Mouse (Mus musculus): Measurements from ENCODE around the gene Cutc. TPM values are rescaled to one million over a fixed set of nuclear protein-coding genes. Genes with fewer than 3 reads are reported as not detected.

Gene Cutc
- polyA plus RNA-seq, 1 experiment from 2014 or later = 16.3 TPM

DNA sequence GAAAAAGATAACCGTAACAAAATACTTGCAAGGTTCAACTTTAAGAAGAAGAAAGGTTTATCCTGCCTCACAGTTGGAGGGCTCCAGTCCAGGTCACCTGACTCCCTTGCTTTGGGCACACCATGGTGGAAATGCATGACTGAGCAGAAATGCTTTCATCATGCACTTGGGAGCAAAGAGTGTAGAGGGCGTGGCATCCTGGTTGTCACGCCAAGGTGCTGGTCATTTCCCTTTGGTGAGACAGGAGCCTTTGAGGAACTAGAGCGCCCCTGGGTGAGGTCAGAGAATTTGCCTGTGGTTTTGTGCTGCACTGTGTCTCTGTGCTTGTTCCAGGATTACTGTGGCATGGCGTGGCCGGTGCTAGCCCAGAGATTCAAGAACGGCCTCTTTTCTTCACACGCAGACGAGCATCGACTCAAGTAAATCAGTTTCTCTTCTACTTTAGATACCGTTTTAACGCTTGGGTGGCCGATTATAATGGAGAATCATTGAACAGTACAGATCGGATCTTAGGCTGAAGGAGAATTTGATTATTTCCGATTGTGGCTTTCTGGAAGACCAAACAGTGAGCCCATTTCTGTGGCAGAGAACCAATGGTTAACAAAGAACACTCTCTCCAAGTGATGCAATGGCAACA, 26.2 kb upstream of the Cutc start:
- DNase-seq (ENCODE audit: extremely low spot score, low spot score) = no peak
- Histone ChIP-seq H3K9me3 (no peaks in the 10 kb centered on the region), H3K4me1 (peaks cover 30% of the 10 kb centered on the region), H3K27ac (no peak overlapping the region), H3K4me3 (no peak overlapping the region), H3K27me3 (ENCODE audit: poor library complexity, severe bottlenecking) (no peaks in the 10 kb centered on the region), H3K36me3 (replicated peaks) (peaks cover 73% of the 10 kb centered on the region)
- 81% methylated on average over 15 of the region's 15 CpGs for WGBS

DNA sequence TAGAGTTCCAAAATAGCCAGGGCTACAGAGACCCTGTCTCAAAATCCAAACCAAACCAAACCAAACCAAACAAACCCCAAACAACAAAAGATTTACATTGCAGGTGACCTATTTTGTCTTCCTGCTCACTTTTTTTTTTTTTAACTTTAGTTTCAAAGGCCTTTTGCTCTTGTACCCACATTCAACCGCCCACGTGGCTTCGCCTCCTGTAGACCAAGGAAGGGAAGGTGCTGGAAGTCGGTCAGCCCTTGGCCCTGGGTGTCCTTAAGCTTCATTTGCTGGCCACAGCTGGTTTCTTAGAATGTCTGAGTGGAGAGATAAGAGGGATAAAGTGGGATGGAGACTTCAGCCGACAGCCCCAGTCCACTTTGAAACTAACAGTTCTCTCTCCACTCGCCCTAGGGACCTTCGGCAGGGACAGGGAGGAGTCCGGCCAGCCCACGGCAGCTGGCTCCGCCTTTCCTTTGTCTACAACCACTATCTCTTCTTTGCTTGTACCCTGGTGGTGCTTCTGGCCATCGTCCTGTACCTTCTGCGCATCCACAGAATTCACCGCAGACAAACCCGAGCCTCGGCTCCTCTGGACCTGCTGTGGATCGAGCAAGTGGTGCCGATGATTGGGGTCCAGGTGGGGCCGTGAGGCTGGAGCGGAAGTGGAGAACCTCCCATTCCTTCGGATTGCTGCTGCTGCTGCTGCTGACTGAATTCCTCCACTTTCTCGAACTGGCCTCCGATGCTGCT, 23.3 kb upstream of the Cutc start:
- H3K4me1 ChIP-seq = peaks cover 23% of the 10 kb centered on the region
- H3K9me3 ChIP-seq = no peaks in the 10 kb centered on the region
- peak overlapping the region; percentile 43 for H3K4me3 ChIP-seq
- peak overlapping the region; percentile 82 for H3K27ac ChIP-seq
- H3K36me3 ChIP-seq (replicated peaks) = peaks cover 59% of the 10 kb centered on the region
- peak; percentile 26 for DNase-seq (ENCODE audit: extremely low spot score, low spot score)
- H3K27me3 ChIP-seq (ENCODE audit: poor library complexity, severe bottlenecking) = no peaks in the 10 kb centered on the region
- 41% methylated on average over 22 of the region's 22 CpGs for WGBS

DNA sequence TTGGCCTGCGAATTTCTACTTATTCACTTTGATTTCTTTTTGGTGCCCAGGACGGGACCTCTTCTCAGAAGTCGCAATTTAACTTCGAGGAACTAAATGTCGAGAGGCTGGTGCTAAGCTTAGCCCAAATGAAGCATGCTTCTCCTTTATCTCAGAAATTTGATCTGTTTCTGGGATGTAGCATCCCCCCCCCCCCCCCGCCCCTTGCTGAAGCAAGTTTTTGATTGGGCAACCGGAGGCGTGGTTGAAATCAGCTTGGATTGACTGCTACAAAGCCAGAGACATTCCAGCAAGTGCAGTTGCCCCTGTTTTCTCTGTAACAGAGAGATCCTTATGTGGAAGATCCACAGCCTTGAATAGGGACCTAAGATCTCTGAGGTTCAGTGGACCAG, 22.8 kb upstream of the Cutc start:
- Histone ChIP-seq H3K9me3 (no peaks in the 10 kb centered on the region), H3K4me3 (peak overlapping the region; percentile 43), H3K4me1 (peaks cover 23% of the 10 kb centered on the region), H3K27ac (peak overlapping the region; percentile 82), H3K36me3 (replicated peaks) (peaks cover 58% of the 10 kb centered on the region), H3K27me3 (ENCODE audit: poor library complexity, severe bottlenecking) (no peaks in the 10 kb centered on the region)
- 28% methylated on average over 8 of the region's 8 CpGs for WGBS
- DNase-seq (ENCODE audit: extremely low spot score, low spot score) = peak; percentile 24

DNA sequence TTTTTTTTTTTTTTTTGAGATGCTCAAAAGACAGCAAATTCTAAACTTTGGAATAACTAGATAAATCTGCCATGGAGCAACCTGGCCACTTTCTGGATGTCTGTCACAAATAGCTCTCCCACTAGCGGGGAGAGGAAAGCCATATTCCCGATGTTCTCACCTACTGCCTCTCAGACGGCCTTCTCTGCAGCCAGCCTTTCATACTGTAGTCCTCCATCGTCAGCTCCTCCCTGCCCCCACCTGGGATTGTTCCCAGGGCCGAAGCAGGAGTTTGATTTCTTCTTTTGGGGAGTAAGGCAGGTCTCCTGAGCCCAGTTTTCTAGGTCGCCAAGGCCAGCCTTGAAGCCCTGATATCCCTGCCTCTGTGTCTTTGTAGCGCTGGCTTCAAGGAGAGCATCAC, 21.6 kb upstream of the Cutc start:
- no peak overlapping the region for H3K27ac ChIP-seq
- H3K4me1 ChIP-seq = peaks cover 23% of the 10 kb centered on the region
- H3K4me3 ChIP-seq = no peak overlapping the region
- no peaks in the 10 kb centered on the region for H3K27me3 ChIP-seq (ENCODE audit: poor library complexity, severe bottlenecking)
- 72% methylated on average over 7 of the region's 7 CpGs for WGBS
- peaks cover 57% of the 10 kb centered on the region for H3K36me3 ChIP-seq (replicated peaks)
- no peak for DNase-seq (ENCODE audit: extremely low spot score, low spot score)
- H3K9me3 ChIP-seq = no peaks in the 10 kb centered on the region

DNA sequence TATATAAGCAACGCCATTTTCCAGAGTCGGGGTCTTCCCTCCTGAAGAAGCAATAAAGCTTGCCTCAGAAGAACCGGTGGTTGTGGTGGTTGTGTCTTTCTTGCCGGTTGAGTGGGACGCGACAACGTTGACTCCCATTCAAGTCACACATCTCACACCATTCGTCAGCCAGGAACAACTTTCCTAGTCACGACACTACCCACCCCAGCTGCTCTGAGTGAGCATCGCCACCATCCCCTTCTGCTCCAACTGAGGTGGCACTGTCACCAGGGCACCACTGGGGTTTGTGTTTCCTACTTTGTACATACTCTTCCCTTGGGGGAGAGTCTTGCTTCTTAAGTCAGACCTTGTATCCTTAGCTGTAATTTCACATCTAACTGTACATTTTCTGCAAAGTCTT, 14.4 kb upstream of the Cutc start:
- WGBS = 94% methylated on average over 10 of the region's 10 CpGs
- no peaks in the 10 kb centered on the region for H3K4me1 ChIP-seq
- no peak for DNase-seq (ENCODE audit: extremely low spot score, low spot score)
- peaks cover 95% of the 10 kb centered on the region for H3K36me3 ChIP-seq (replicated peaks)
- no peaks in the 10 kb centered on the region for H3K27me3 ChIP-seq (ENCODE audit: poor library complexity, severe bottlenecking)
- H3K27ac ChIP-seq = no peak overlapping the region
- no peak overlapping the region for H3K4me3 ChIP-seq
- H3K9me3 ChIP-seq = no peaks in the 10 kb centered on the region

DNA sequence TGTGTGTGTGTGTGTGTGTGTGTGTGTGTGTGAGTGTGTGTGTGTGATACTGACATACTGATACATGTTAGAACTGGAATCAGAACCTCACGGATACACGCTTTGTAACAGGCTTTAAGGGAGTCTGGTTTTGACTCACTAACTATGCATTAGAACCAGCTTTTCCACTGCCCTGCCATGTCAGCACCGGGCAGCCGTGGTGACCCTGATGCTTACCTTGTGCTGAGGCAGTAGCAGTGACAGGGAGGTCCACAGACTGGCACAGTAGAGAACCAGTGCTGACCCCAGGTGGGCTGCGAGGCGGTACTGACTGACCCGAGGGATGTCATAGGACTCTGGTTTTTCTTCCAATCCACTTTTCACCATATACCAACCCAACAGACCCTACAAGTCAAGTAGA, 9.4 kb upstream of the Cutc start:
- H3K36me3 ChIP-seq (replicated peaks) = peaks cover 99% of the 10 kb centered on the region
- no peak overlapping the region for H3K4me3 ChIP-seq

DNA sequence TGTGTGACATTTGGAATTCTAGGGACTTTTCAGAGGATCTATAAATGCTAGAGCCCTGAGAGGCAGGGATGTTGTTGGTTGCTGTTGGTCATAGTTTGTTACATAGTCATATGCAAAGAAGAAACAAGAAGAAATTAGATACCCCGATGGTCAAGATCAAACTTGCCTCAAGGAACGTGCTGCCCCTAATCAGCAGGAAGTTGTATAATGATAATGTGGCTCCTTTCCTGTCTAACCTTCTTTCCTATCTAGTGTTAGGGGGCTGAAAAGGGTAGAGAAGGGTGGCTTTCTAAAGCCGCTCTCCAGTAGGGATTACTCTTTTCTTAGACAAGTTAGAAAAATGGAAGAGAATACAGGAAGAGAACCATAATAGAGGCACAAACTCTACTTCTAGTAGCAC, 7.1 kb upstream of the Cutc start:
- H3K27ac ChIP-seq = no peak overlapping the region
- no peak for DNase-seq (ENCODE audit: extremely low spot score, low spot score)
- H3K4me3 ChIP-seq = no peak overlapping the region
- no peaks in the 10 kb centered on the region for H3K27me3 ChIP-seq (ENCODE audit: poor library complexity, severe bottlenecking)
- 94% methylated on average over 3 of the region's 3 CpGs for WGBS
- H3K36me3 ChIP-seq (replicated peaks) = peaks cover 97% of the 10 kb centered on the region
- no peaks in the 10 kb centered on the region for H3K4me1 ChIP-seq
- H3K9me3 ChIP-seq = no peaks in the 10 kb centered on the region

More for the DNA sequence above, 9.4 kb upstream of the Cutc start:
- Histone ChIP-seq H3K4me1 (no peaks in the 10 kb centered on the region), H3K27ac (no peak overlapping the region), H3K9me3 (no peaks in the 10 kb centered on the region), H3K27me3 (ENCODE audit: poor library complexity, severe bottlenecking) (no peaks in the 10 kb centered on the region)
- WGBS = 94% methylated on average over 7 of the region's 7 CpGs
- DNase-seq (ENCODE audit: extremely low spot score, low spot score) = no peak

DNA sequence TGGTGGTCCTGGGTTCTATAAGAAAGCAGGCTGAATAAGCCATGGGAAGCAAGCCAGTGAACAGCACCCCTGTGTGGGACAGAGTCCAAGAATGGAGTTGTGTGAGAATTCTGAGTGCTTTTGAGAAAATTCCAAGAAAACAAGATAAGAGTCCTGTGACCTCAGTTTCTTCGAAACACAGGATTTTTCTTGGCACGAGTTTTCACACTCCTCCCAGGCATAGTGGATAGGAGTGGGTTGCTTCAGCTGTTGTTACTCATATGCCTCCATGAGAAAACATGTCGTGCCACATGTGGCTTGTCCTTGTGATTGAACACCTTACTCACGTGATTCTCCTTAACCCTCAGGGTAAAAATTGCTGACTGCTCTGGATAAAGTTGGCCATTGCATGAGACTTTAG, 4.9 kb upstream of the Cutc start:
- no peaks in the 10 kb centered on the region for H3K9me3 ChIP-seq
- no peak overlapping the region for H3K27ac ChIP-seq
- H3K4me1 ChIP-seq = peaks cover 9% of the 10 kb centered on the region
- peaks cover 82% of the 10 kb centered on the region for H3K36me3 ChIP-seq (replicated peaks)
- no peak for DNase-seq (ENCODE audit: extremely low spot score, low spot score)
- H3K27me3 ChIP-seq (ENCODE audit: poor library complexity, severe bottlenecking) = no peaks in the 10 kb centered on the region
- no peak overlapping the region for H3K4me3 ChIP-seq
- WGBS = 92% methylated on average over 4 of the region's 4 CpGs

DNA sequence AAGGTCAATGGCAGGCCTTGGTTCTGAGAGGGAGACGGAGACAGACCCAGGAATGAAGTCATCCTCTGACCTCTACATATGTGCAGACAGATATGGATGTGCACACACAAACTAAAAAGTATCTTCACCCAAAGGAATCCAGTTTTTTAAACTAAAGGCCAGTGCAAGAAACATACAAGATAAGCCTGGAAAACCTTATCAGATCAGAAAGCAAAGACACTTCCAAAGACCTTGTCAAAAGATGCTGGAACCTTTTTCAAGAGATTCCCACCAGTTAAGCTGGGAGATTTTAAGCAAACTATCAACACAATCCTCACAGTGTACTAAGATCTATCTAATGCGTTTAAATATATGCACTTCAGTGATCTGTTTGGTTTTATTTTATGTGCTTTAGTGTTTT, 2.8 kb upstream of the Cutc start:
- Histone ChIP-seq H3K27ac (no peak overlapping the region), H3K9me3 (no peaks in the 10 kb centered on the region), H3K4me1 (peaks cover 17% of the 10 kb centered on the region), H3K36me3 (replicated peaks) (peaks cover 62% of the 10 kb centered on the region), H3K4me3 (no peak overlapping the region), H3K27me3 (ENCODE audit: poor library complexity, severe bottlenecking) (no peaks in the 10 kb centered on the region)
- no peak for DNase-seq (ENCODE audit: extremely low spot score, low spot score)
- WGBS = 97% methylated on average over 2 of the region's 2 CpGs

DNA sequence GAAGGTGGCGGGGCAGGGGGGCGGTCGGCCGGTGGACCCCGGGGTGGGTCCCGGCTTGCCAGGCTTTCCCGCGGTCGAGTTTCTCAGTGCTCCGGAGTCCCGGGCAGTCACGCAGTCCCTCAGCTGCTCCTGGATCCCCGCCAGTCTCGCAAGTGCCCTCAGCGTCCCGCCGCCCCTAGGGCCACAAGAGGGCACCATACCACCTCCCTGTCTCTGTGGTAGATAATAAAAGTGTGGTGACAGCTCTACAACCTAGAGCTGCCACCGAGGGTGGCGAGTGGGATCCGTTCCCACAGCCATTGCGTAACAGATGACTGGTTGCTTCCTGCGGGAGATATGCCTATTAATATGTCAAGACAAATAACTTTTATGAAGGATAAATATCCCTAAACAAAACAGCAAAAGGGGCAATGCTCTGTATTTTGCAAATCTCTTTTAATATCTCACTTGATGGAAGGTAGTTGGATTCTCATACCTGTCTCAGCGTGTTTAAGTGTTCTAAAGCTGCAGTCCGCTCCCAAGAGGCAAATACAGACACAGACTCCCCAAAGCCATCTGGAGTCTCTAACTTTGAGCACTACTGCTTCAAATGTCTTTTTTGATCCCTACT, 535 bp downstream of the Cutc start:
- no peaks in the 10 kb centered on the region for H3K9me3 ChIP-seq
- H3K27ac ChIP-seq = peak overlapping the region; percentile 97
- H3K27me3 ChIP-seq (ENCODE audit: poor library complexity, severe bottlenecking) = no peaks in the 10 kb centered on the region
- H3K36me3 ChIP-seq (replicated peaks) = peaks cover 29% of the 10 kb centered on the region
- no peak for DNase-seq (ENCODE audit: extremely low spot score, low spot score)
- H3K4me3 ChIP-seq = peak overlapping the region; percentile 82
- 2% methylated on average over 23 of the region's 24 CpGs for WGBS
- H3K4me1 ChIP-seq = peaks cover 17% of the 10 kb centered on the region

DNA sequence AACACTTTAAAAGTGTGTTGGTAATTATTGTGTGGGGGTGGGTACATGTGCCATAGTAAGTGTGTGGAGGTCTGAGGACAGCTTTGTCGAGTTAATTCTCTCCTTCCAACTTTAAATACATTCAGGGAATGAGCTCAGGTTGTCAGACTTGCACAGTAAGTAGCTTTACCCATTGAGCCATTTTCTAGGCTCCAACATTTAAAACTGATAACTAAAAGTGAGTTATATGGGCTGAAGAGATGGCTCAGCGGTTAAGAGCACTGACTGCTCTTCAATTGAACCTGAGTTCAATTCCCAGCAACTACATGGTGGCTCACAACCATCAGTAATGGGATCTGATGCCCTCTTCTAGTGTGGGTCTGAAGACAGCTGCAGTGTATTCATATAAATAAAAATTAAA, 1.4 kb downstream of the Cutc start:
- no peak overlapping the region for H3K4me3 ChIP-seq
- WGBS = 70% methylated on average over 2 of the region's 2 CpGs
- DNase-seq (ENCODE audit: extremely low spot score, low spot score) = no peak

DNA sequence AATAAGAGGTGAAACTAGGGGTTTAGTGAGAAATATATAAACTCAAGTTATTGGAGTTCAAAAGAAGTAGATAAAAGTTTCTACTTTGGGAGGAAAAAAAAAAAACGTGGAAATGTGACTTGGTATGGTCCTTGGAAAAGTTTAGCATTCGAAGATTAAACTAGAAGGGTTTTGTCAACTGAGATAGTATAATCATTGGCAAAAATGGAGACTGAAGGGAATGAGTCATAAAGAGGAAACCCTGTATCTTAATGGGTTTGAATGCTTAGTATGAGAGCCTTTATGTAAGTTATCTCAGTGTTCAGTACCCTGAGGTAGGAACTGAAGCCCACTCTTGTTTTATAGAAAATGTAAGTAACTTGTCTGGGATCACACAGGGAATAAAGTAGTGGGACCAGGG, 2.1 kb downstream of the Cutc start:
- no peak overlapping the region for H3K4me3 ChIP-seq
- no peaks in the 10 kb centered on the region for H3K27me3 ChIP-seq (ENCODE audit: poor library complexity, severe bottlenecking)
- peaks cover 15% of the 10 kb centered on the region for H3K36me3 ChIP-seq (replicated peaks)
- WGBS = 77% methylated on average over 2 of the region's 2 CpGs
- no peaks in the 10 kb centered on the region for H3K9me3 ChIP-seq
- H3K4me1 ChIP-seq = peaks cover 17% of the 10 kb centered on the region
- no peak overlapping the region for H3K27ac ChIP-seq
- DNase-seq (ENCODE audit: extremely low spot score, low spot score) = no peak

More for the DNA sequence above, 1.4 kb downstream of the Cutc start:
- H3K36me3 ChIP-seq (replicated peaks) = peaks cover 20% of the 10 kb centered on the region
- H3K27me3 ChIP-seq (ENCODE audit: poor library complexity, severe bottlenecking) = no peaks in the 10 kb centered on the region
- H3K9me3 ChIP-seq = no peaks in the 10 kb centered on the region
- no peak overlapping the region for H3K27ac ChIP-seq
- H3K4me1 ChIP-seq = peaks cover 17% of the 10 kb centered on the region

DNA sequence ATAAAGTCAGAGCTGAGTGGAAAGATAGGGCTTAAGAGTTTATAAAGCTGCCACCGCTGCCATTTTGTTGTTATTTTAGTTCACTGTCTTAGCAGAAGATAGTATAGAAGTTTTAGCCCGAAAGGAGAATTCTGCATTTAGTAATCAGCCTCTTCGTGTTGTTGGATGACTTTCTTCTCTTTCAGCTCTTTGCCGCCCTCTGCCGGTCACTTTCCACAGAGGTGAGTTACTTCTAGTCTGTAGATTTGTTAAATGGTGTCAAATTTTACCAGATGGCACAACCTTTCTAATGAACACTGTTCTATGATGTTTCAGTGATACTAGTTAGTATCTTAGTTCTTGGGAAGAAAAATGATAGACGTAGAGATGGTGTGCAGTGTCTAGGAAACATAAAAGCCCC, 7.7 kb downstream of the Cutc start:
- Histone ChIP-seq H3K27ac (no peak overlapping the region), H3K9me3 (no peaks in the 10 kb centered on the region), H3K4me1 (no peaks in the 10 kb centered on the region), H3K27me3 (ENCODE audit: poor library complexity, severe bottlenecking) (no peaks in the 10 kb centered on the region), H3K4me3 (no peak overlapping the region), H3K36me3 (replicated peaks) (no peaks in the 10 kb centered on the region)
- WGBS = 27% methylated on average over 6 of the region's 6 CpGs
- peak; percentile 77 for DNase-seq (ENCODE audit: extremely low spot score, low spot score)
